25 mouse cellular contexts compared by ENCODE assay signal in genomic region chr5:146923547-146923946, GRCm38 (mm10).
"Had no signal": no experiment of that assay in that cellular context is flagged by ENCODE, and none has a peak within 500 bp of the region (broad histone marks: within the 10 kb centered on the region; RNA-seq: fewer than 3 reads in every experiment).

No protein-coding gene starts in this region.

- H3K27me3 ChIP-seq: heart, embryonic 12.5 days had no signal

- ATAC-seq: hindbrain, embryonic 16.5 days; intestine, embryonic 16.5 days had no signal

- H3K27ac ChIP-seq: gastrocnemius, adult 2 months; heart, embryonic 10.5 days; hindbrain, embryonic 10.5 days; hindbrain, embryonic 12.5 days; hindbrain, embryonic 14.5 days; limb, embryonic 10.5 days; limb, embryonic 12.5 days; liver, embryonic 13.5 days; liver, embryonic 15.5 days had no signal

- H3K9me3 ChIP-seq: heart, embryonic 10.5 days; hindbrain, embryonic 10.5 days; limb, embryonic 10.5 days; liver, embryonic 15.5 days had no signal

- H3K4me1 ChIP-seq: liver, embryonic 13.5 days; liver, embryonic 15.5 days had no signal

- H3K9ac ChIP-seq: heart, embryonic 12.5 days; hindbrain, embryonic 12.5 days; hindbrain, embryonic 14.5 days; limb, embryonic 12.5 days; liver, embryonic 13.5 days; liver, embryonic 15.5 days had no signal

- DNase-seq: gastrocnemius, adult 2 months; gastrocnemius, postnatal 10 days; gastrocnemius, postnatal 25 days; heart, adult 18-20 months; heart, postnatal 10 days; heart, postnatal 4 days; kidney, adult 11 months; kidney, adult 2 months; kidney, adult 9 months; kidney, postnatal 36 days; layer of hippocampus, adult 9-11 months; layer of hippocampus, postnatal 36 days; liver; liver, embryonic 13.5 days had no signal

- H3K36me3 ChIP-seq: heart, embryonic 10.5 days; heart, embryonic 12.5 days; hindbrain, embryonic 10.5 days; hindbrain, embryonic 12.5 days; limb, embryonic 10.5 days; limb, embryonic 12.5 days; liver, embryonic 13.5 days; liver, embryonic 15.5 days had no signal

- H3K4me2 ChIP-seq: heart, embryonic 12.5 days; hindbrain, embryonic 12.5 days; hindbrain, embryonic 14.5 days; limb, embryonic 12.5 days; liver, embryonic 11.5 days; liver, embryonic 13.5 days; liver, embryonic 15.5 days had no signal

- H3K4me3 ChIP-seq: gastrocnemius, adult 2 months; heart, embryonic 10.5 days; heart, embryonic 12.5 days; hindbrain, embryonic 10.5 days; hindbrain, embryonic 12.5 days; limb, embryonic 10.5 days; limb, embryonic 12.5 days; liver, embryonic 13.5 days; liver, embryonic 15.5 days had no signal
